Mouse (Mus musculus) olfactory bulb, adult 2 months (tissue): Measurements from ENCODE around the gene Stac.

Experiments used
- CTCF ChIP-seq: fragments of 200-500 bp; IDR thresholded peaks from 2 replicates; pipeline ENCODE4 v1.5.1; 2012; ENCODE audit warnings: low read depth, mild to moderate bottlenecking, low read length, moderate library complexity; ENCODE audit not compliant: insufficient read depth
- POLR2A ChIP-seq: fragments of 200-500 bp; IDR thresholded peaks from 2 replicates; pipeline ENCODE4 v1.6.1; 2012; ENCODE audit warnings: mild to moderate bottlenecking, low read depth, low read length, moderate library complexity; ENCODE audit not compliant: insufficient read depth

- TF ChIP-seq CTCF = no peak
- no peak for TF ChIP-seq POLR2A
These were observed 147.5 kb downstream of the Stac start for GRCm38 (mm10) chr9:111542663-111543062.
